Mouse (Mus musculus) neural tube, embryonic 13.5 days (tissue): Measurements from ENCODE around the gene Pafah1b1. TPM values are rescaled to one million over a fixed set of nuclear protein-coding genes. Genes with fewer than 3 reads are reported as not detected.
A peak's percentile ranks its signal among the peaks of the same experiment; 100 is the strongest.

Source experiments
- ATAC-seq: fragments of 200-750 bp; cut with Nextera tagmentation; 2 replicates; pipeline ENCODE4 v1.8.0; 2017; ENCODE audit warnings: low read depth, mild to moderate bottlenecking, moderate TSS enrichment, moderate library complexity
- H3K27ac ChIP-seq: fragments of 300-500 bp; sonication (generic); replicated peaks from 2 replicates; pipeline ENCODE4 v1.5.1; 2015; ENCODE audit warnings: moderate library complexity, mild to moderate bottlenecking, inconsistent platforms
- H3K27me3 ChIP-seq: fragments of 300-500 bp; sonication (generic); 2 replicates; pipeline ENCODE4 v1.6.1; 2015; ENCODE audit warnings: mild to moderate bottlenecking, inconsistent platforms
- H3K36me3 ChIP-seq: fragments of 300-500 bp; sonication (generic); 2 replicates; pipeline ENCODE4 v1.6.1; 2015; ENCODE audit warnings: mild to moderate bottlenecking, inconsistent platforms
- H3K4me1 ChIP-seq: fragments of 300-500 bp; sonication (generic); replicated peaks from 2 replicates; pipeline ENCODE4 v1.6.1; 2015; ENCODE audit warnings: inconsistent platforms
- H3K4me2 ChIP-seq: fragments of 300-500 bp; sonication (generic); 2 replicates; pipeline ENCODE4 v1.6.1; 2015; ENCODE audit warnings: inconsistent platforms, mild to moderate bottlenecking, moderate library complexity
- H3K4me3 ChIP-seq: fragments of 300-500 bp; sonication (generic); 2 replicates; pipeline ENCODE4 v1.5.1; 2015; ENCODE audit warnings: mild to moderate bottlenecking, inconsistent platforms
- H3K9ac ChIP-seq: fragments of 300-500 bp; sonication (generic); 2 replicates; pipeline ENCODE4 v1.6.1; 2015; ENCODE audit warnings: moderate library complexity, mild to moderate bottlenecking, inconsistent platforms
- H3K9me3 ChIP-seq: fragments of 300-500 bp; sonication (generic); 2 replicates; pipeline ENCODE4 v1.6.1; 2016; ENCODE audit warnings: inconsistent platforms
- WGBS: fragments of 180-500 bp; shearing (Covaris S2); methylation state at CpG from one replicate; pipeline ENCODE4 v1.1.7; 2015; 5-methylcytosine and 5-hydroxymethylcytosine counted together
- polyA plus RNA-seq: library from polyadenylated mRNA; unstranded; fragments of >200 nt; fragmentation: Nextera tagmentation; extraction: Ambion mirVana; gene quantifications from 2 replicates; pipeline ENCODE4 v1.2.1, GENCODE M21; 2015

Pafah1b1 gene
- polyA plus RNA-seq, 1 experiment from 2014 or later: 60.9 TPM

DNA sequence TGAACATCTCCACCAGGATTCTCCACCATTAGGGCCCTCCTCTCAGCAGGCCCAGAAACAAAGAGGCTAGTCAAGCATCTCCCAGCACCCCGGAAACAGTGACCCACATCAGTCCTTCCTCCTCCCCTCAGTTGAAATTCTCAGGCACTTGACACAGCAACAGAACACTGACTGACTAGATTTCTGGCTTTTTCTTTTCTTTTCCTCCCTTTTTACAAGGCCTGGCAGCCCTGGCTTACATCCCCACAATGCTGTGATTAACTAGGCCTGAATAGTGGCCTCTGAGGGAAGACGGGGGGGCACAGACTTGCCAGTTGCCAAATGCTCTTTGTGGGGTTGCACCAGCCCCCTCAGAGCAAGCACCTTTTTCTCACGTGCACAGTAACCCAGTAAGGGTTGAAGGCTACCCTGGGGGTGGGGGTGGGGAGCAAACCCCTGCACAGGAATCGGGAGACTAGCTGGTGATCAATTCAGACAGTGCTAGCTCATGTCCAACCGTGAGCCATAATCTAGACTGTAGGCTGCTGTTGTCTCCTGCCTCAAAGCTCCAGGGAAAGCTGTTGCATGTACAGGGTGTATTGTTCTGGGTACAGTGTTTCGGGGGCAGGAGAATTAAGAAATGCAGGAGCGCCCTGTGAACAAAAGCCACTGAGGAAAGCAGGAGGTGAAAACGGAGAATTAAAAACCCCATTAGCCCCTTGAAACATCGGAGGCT, 27.0 kb upstream of the Pafah1b1 start:
- H3K9ac ChIP-seq: no peak overlapping the region
- no peaks in the 10 kb centered on the region for H3K36me3 ChIP-seq
- WGBS: 40% methylated on average over 9 of the region's 9 CpGs
- no peaks in the 10 kb centered on the region for H3K9me3 ChIP-seq
- H3K27ac ChIP-seq: peak overlapping the region; percentile 72
- no peaks in the 10 kb centered on the region for H3K27me3 ChIP-seq
- no peak overlapping the region for H3K4me3 ChIP-seq
- H3K4me2 ChIP-seq: no peak overlapping the region
- ATAC-seq: peak; percentile 63; the same call in 1 of the 2 replicates
- peaks cover 7% of the 10 kb centered on the region for H3K4me1 ChIP-seq

DNA sequence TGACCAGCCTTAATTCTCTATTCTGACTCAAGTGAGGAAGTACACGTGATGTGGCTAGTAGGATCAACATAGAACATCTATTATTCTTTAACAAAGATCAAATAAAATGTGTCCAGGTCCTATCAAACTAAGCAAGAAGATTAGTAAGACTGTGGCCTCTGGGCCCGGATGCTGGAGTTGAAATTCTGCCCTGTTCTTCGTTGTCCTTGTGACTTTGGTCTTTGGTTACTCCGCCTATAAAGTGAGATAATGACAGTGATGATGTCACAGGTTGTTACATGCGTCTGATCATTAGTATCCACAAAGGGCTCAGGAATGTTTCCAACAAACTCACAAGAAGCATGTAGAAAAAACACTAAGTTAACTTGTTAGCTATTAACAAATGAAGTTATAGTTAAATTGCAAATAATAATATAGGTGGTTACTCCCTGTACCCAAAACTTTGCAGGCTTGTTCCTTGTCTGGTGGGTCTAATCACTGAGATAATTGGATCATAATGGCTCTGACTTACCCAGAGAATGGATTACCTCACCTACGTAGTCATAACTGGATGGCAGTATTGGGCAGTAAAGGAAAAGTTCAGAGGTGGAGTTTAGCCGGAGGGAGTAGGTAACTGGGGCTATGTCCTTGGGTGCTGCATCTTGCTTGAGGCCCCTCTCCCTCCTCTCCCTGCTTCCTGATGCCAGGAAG, 26.3 kb upstream of the Pafah1b1 start:
- no peak overlapping the region for H3K4me3 ChIP-seq
- H3K36me3 ChIP-seq: no peaks in the 10 kb centered on the region
- no peaks in the 10 kb centered on the region for H3K27me3 ChIP-seq
- H3K9me3 ChIP-seq: no peaks in the 10 kb centered on the region
- H3K27ac ChIP-seq: peak overlapping the region; percentile 72
- WGBS: 86% methylated on average over 7 of the region's 7 CpGs
- H3K9ac ChIP-seq: no peak overlapping the region
- peaks cover 7% of the 10 kb centered on the region for H3K4me1 ChIP-seq
- no peak overlapping the region for H3K4me2 ChIP-seq
- ATAC-seq: no peak

DNA sequence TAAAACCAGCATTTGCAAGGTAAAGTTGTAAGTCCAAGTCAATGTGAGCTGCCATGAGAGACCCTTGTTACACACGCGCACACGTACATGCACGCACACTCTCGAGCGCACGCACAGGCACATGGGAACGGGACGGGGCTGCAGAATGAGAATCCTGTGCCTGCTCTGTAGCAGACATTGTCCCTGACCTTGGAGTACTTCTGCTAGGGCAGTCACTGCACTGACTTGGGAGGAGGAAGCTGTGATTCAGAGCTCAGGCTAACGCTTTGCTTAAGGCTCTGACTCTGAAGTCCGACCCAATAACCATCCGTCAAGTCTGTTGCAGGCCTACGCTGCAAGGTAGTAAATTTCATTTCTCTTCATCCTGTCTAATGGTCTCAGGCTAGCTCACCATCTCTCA, 24.8 kb upstream of the Pafah1b1 start:
- H3K4me2 ChIP-seq: no peak overlapping the region
- no peak overlapping the region for H3K27ac ChIP-seq
- no peak overlapping the region for H3K9ac ChIP-seq
- WGBS: 78% methylated on average over 13 of the region's 13 CpGs
- H3K27me3 ChIP-seq: no peaks in the 10 kb centered on the region
- no peaks in the 10 kb centered on the region for H3K36me3 ChIP-seq
- ATAC-seq: no peak
- H3K4me3 ChIP-seq: no peak overlapping the region
- no peaks in the 10 kb centered on the region for H3K9me3 ChIP-seq
- peaks cover 7% of the 10 kb centered on the region for H3K4me1 ChIP-seq

DNA sequence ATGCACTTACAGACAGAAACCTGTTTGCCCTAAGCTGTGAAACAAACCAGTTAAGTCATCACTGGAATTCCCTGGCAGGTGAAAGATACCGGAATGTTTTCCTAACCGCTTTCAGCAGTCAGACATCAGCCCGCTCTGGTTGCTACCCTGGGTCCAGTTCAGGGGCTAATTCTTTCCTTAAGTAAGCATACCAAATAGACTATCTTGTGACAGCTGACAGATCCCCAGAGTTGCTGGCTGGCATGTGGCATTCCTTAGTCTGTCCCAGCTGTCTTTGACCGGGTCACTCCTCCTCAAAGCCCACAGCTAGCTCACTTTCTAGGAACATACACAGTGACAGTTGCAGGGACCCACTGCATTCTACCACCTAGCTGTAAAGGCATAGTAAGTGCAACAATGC, 23.6 kb upstream of the Pafah1b1 start:
- Histone ChIP-seq H3K9me3 (no peaks in the 10 kb centered on the region), H3K27me3 (no peaks in the 10 kb centered on the region), H3K27ac (no peak overlapping the region), H3K4me1 (peaks cover 7% of the 10 kb centered on the region), H3K4me2 (no peak overlapping the region), H3K4me3 (no peak overlapping the region), H3K9ac (no peak overlapping the region), H3K36me3 (no peaks in the 10 kb centered on the region)
- WGBS: 78% methylated on average over 4 of the region's 4 CpGs
- no peak for ATAC-seq

DNA sequence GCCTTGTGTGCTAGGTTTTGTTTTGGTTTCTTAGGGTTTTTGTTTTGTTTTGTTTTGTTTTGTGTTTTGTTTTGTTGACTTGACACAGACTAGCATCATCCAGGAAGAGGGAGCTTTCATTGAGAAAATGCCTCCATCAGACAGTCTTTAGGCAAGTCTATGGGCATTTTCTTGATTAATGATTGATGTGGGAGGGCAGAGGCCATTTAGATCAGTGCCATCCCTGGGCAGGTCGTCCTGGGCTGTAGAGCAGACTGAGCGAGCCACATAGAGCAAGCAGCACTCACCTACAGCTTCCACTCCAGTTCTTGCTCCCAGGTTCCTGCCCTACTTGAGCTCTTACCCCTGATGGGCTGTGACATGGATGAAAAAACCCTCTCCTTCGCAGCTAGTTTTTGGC, 13.4 kb upstream of the Pafah1b1 start:
- H3K9ac ChIP-seq: no peak overlapping the region
- no peaks in the 10 kb centered on the region for H3K9me3 ChIP-seq
- H3K27me3 ChIP-seq: no peaks in the 10 kb centered on the region
- H3K4me3 ChIP-seq: no peak overlapping the region
- peaks cover 9% of the 10 kb centered on the region for H3K4me1 ChIP-seq
- no peak overlapping the region for H3K4me2 ChIP-seq
- H3K36me3 ChIP-seq: no peaks in the 10 kb centered on the region
- no peak for ATAC-seq
- H3K27ac ChIP-seq: no peak overlapping the region
- 70% methylated on average over 3 of the region's 3 CpGs for WGBS

- 15% methylated on average over 7 of the region's 7 CpGs for WGBS
- H3K4me3 ChIP-seq: no peak overlapping the region
- H3K4me2 ChIP-seq: peak overlapping the region; percentile 33
- H3K27me3 ChIP-seq: no peaks in the 10 kb centered on the region
- no peaks in the 10 kb centered on the region for H3K9me3 ChIP-seq
- ATAC-seq: peak; percentile 56; the same call in 1 of the 2 replicates
- H3K4me1 ChIP-seq: peaks cover 9% of the 10 kb centered on the region
- no peaks in the 10 kb centered on the region for H3K36me3 ChIP-seq
- H3K27ac ChIP-seq: no peak overlapping the region; the same call in 1 of the 2 replicates
- no peak overlapping the region for H3K9ac ChIP-seq
Measured at GRCm38 (mm10) chr11:74734917-74735316, 10.4 kb upstream of the Pafah1b1 start.

- Histone ChIP-seq H3K9me3 (no peaks in the 10 kb centered on the region), H3K4me2 (peak overlapping the region; percentile 79), H3K4me1 (peaks cover 30% of the 10 kb centered on the region), H3K36me3 (no peaks in the 10 kb centered on the region), H3K27me3 (no peaks in the 10 kb centered on the region), H3K27ac (peak overlapping the region; percentile 99), H3K4me3 (peak overlapping the region; percentile 58; the same call in 1 of the 2 replicates), H3K9ac (peak overlapping the region; percentile 92)
- 67% methylated on average over 5 of the region's 5 CpGs for WGBS
- ATAC-seq: no peak
Measured at GRCm38 (mm10) chr11:74725181-74725580, 711 bp upstream of the Pafah1b1 start.

- Histone ChIP-seq H3K27me3 (no peaks in the 10 kb centered on the region), H3K36me3 (no peaks in the 10 kb centered on the region), H3K9me3 (no peaks in the 10 kb centered on the region), H3K27ac (peak overlapping the region; percentile 99), H3K4me2 (peak overlapping the region; percentile 79), H3K9ac (peak overlapping the region; percentile 92), H3K4me3 (peak overlapping the region; percentile 58), H3K4me1 (peaks cover 40% of the 10 kb centered on the region)
- under 1% methylated on average over 32 of the region's 75 CpGs for WGBS
- ATAC-seq: peak; percentile 85
Measured at GRCm38 (mm10) chr11:74723357-74724234, 874 bp downstream of the Pafah1b1 start.

DNA sequence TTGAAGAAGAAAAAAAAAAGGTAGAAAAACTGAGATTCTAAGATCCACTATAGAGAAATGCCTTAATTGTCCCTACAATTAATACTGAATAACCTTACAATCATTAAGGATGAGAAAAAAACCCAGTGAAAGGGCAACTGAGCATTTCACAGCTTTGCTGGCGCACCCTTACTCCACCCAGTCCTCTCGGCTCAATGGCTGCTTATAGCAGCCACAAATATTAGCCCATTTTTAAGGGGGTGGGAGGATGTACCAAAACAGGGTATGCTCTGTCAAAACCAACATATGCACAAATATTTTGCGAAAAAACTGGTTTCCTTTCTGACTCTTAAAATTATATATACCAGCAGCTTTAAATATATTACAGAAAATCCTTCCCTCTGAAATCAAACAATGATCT, 2.5 kb downstream of the Pafah1b1 start:
- Histone ChIP-seq H3K4me3 (peak overlapping the region; percentile 58), H3K4me2 (peak overlapping the region; percentile 79), H3K27me3 (no peaks in the 10 kb centered on the region), H3K9ac (peak overlapping the region; percentile 75), H3K9me3 (no peaks in the 10 kb centered on the region), H3K27ac (no peak overlapping the region), H3K36me3 (no peaks in the 10 kb centered on the region), H3K4me1 (peaks cover 40% of the 10 kb centered on the region)
- 34% methylated on average over 3 of the region's 3 CpGs for WGBS
- no peak for ATAC-seq

DNA sequence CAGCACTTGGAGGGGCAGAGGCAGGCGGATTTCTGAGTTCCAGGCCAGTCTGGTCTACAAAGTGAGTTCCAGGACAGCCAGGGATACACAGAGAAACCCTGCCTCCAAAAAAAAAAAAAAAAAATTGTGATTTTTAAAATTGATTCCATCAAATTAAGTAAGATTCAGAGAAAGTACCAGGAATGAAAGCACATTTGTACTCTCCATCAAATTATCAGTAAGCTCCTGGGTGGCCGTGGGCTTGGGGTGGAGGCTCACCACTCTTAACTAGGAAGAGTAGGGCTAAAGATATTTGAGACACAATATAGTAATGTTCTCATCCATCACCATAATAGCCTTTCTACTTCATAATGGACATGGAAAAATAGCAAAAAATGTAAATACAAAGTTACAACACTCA, 3.3 kb downstream of the Pafah1b1 start:
- no peaks in the 10 kb centered on the region for H3K36me3 ChIP-seq
- no peak overlapping the region for H3K9ac ChIP-seq
- 66% methylated on average over 2 of the region's 2 CpGs for WGBS
- no peaks in the 10 kb centered on the region for H3K27me3 ChIP-seq
- no peaks in the 10 kb centered on the region for H3K9me3 ChIP-seq
- no peak overlapping the region for H3K27ac ChIP-seq
- peaks cover 48% of the 10 kb centered on the region for H3K4me1 ChIP-seq
- H3K4me3 ChIP-seq: peak overlapping the region; percentile 20; the same call in 1 of the 2 replicates
- H3K4me2 ChIP-seq: peak overlapping the region; percentile 79
- ATAC-seq: no peak

GRCm38 (mm10) chr11:74720668-74721067, 3.8 kb downstream of the Pafah1b1 start:
- peak overlapping the region; percentile 20; the same call in 1 of the 2 replicates for H3K4me3 ChIP-seq
- ATAC-seq: no peak
- 76% methylated on average over 1 of the region's 1 CpGs for WGBS

More at GRCm38 (mm10) chr11:74720668-74721067, 3.8 kb downstream of the Pafah1b1 start:
- H3K9me3 ChIP-seq: no peaks in the 10 kb centered on the region
- no peak overlapping the region for H3K27ac ChIP-seq
- H3K4me2 ChIP-seq: peak overlapping the region; percentile 79
- no peaks in the 10 kb centered on the region for H3K36me3 ChIP-seq
- no peaks in the 10 kb centered on the region for H3K27me3 ChIP-seq
- H3K9ac ChIP-seq: no peak overlapping the region
- peaks cover 50% of the 10 kb centered on the region for H3K4me1 ChIP-seq
